Mouse (Mus musculus): ENCODE results near the gene Sec16b. TPM values are rescaled to one million over a fixed set of nuclear protein-coding genes. Genes with fewer than 3 reads are reported as not detected.

Gene Sec16b
- polyA plus RNA-seq, 1 experiment from 2014 or later = 7.5 TPM

- Histone ChIP-seq H3K4me3 (replicated peaks) (no peak overlapping the region), H3K9ac (no peak overlapping the region), H3K9me3 (no peaks in the 10 kb centered on the region), H3K36me3 (no peaks in the 10 kb centered on the region), H3K4me2 (no peak overlapping the region), H3K27me3 (replicated peaks) (no peaks in the 10 kb centered on the region), H3K27ac (no peak overlapping the region), H3K4me1 (no peaks in the 10 kb centered on the region)
- no peak for ATAC-seq (ENCODE audit: insufficient read depth, low FRiP score, low read depth)
- 77% methylated on average over 8 of the region's 8 CpGs for WGBS
Observed at GRCm38 (mm10) chr1:157516838-157517808, 10.6 kb downstream of the Sec16b start.

- WGBS = 47% methylated on average over 4 of the region's 4 CpGs
- H3K9me3 ChIP-seq = no peaks in the 10 kb centered on the region
- H3K27me3 ChIP-seq (replicated peaks) = no peaks in the 10 kb centered on the region
- no peaks in the 10 kb centered on the region for H3K36me3 ChIP-seq
- no peak overlapping the region for H3K27ac ChIP-seq
- H3K4me3 ChIP-seq (replicated peaks) = no peak overlapping the region
- H3K9ac ChIP-seq = no peak overlapping the region
- no peak overlapping the region for H3K4me2 ChIP-seq
- no peak; the same call in 1 of the 2 replicates for ATAC-seq (ENCODE audit: insufficient read depth, low FRiP score, low read depth)
- H3K4me1 ChIP-seq = no peaks in the 10 kb centered on the region
Observed at GRCm38 (mm10) chr1:157518111-157518523, 11.6 kb downstream of the Sec16b start.

- Histone ChIP-seq H3K36me3 (no peaks in the 10 kb centered on the region), H3K4me3 (replicated peaks) (no peak overlapping the region), H3K27ac (no peak overlapping the region), H3K4me2 (no peak overlapping the region), H3K9me3 (no peaks in the 10 kb centered on the region), H3K4me1 (no peaks in the 10 kb centered on the region), H3K9ac (no peak overlapping the region), H3K27me3 (replicated peaks) (no peaks in the 10 kb centered on the region)
- 80% methylated on average over 2 of the region's 2 CpGs for WGBS
- ATAC-seq (ENCODE audit: insufficient read depth, low FRiP score, low read depth) = no peak
Observed at GRCm38 (mm10) chr1:157519396-157519795, 12.9 kb downstream of the Sec16b start.

- ATAC-seq (ENCODE audit: insufficient read depth, low FRiP score, low read depth) = no peak
- WGBS = 87% methylated on average over 5 of the region's 5 CpGs
Observed at GRCm38 (mm10) chr1:157522322-157522721, 15.8 kb downstream of the Sec16b start.

GRCm38 (mm10) chr1:157524775-157525174, 18.2 kb downstream of the Sec16b start:
- WGBS = 72% methylated on average over 7 of the region's 7 CpGs
- no peaks in the 10 kb centered on the region for H3K36me3 ChIP-seq
- H3K4me2 ChIP-seq = no peak overlapping the region
- H3K4me3 ChIP-seq (replicated peaks) = no peak overlapping the region
- H3K4me1 ChIP-seq = no peaks in the 10 kb centered on the region
- H3K27me3 ChIP-seq (replicated peaks) = no peaks in the 10 kb centered on the region
- no peak overlapping the region for H3K9ac ChIP-seq
- no peak for ATAC-seq (ENCODE audit: insufficient read depth, low FRiP score, low read depth)
- H3K9me3 ChIP-seq = no peaks in the 10 kb centered on the region
- no peak overlapping the region for H3K27ac ChIP-seq

More at GRCm38 (mm10) chr1:157522322-157522721, 15.8 kb downstream of the Sec16b start:
- no peaks in the 10 kb centered on the region for H3K36me3 ChIP-seq
- H3K4me1 ChIP-seq = no peaks in the 10 kb centered on the region
- H3K4me2 ChIP-seq = no peak overlapping the region
- no peaks in the 10 kb centered on the region for H3K9me3 ChIP-seq
- H3K9ac ChIP-seq = no peak overlapping the region
- no peak overlapping the region for H3K4me3 ChIP-seq (replicated peaks)
- H3K27me3 ChIP-seq (replicated peaks) = no peaks in the 10 kb centered on the region
- no peak overlapping the region for H3K27ac ChIP-seq

- WGBS = 78% methylated on average over 16 of the region's 16 CpGs
- Histone ChIP-seq H3K9me3 (no peaks in the 10 kb centered on the region), H3K27me3 (replicated peaks) (no peaks in the 10 kb centered on the region), H3K36me3 (no peaks in the 10 kb centered on the region), H3K9ac (no peak overlapping the region), H3K4me3 (replicated peaks) (peak overlapping the region; percentile 22), H3K4me2 (peak overlapping the region; percentile 32), H3K27ac (peak overlapping the region; percentile 81), H3K4me1 (no peaks in the 10 kb centered on the region)
- ATAC-seq (ENCODE audit: insufficient read depth, low FRiP score, low read depth) = peak; percentile 94
Observed at GRCm38 (mm10) chr1:157525692-157526354, 19.3 kb downstream of the Sec16b start.

GRCm38 (mm10) chr1:157526625-157527024, 20.1 kb downstream of the Sec16b start:
- no peaks in the 10 kb centered on the region for H3K4me1 ChIP-seq
- peak overlapping the region; percentile 22; the same call in 1 of the 2 replicates for H3K4me3 ChIP-seq (replicated peaks)

GRCm38 (mm10) chr1:157532826-157533460, 26.4 kb downstream of the Sec16b start:
- no peak overlapping the region for H3K4me3 ChIP-seq (replicated peaks)
- no peaks in the 10 kb centered on the region for H3K4me1 ChIP-seq
- 56% methylated on average over 8 of the region's 8 CpGs for WGBS
- no peaks in the 10 kb centered on the region for H3K9me3 ChIP-seq
- no peak overlapping the region for H3K27ac ChIP-seq
- no peak overlapping the region for H3K4me2 ChIP-seq
- H3K9ac ChIP-seq = no peak overlapping the region
- H3K36me3 ChIP-seq = no peaks in the 10 kb centered on the region
- H3K27me3 ChIP-seq (replicated peaks) = no peaks in the 10 kb centered on the region
- no peak for ATAC-seq (ENCODE audit: insufficient read depth, low FRiP score, low read depth)

More at GRCm38 (mm10) chr1:157526625-157527024, 20.1 kb downstream of the Sec16b start:
- no peaks in the 10 kb centered on the region for H3K27me3 ChIP-seq (replicated peaks)
- ATAC-seq (ENCODE audit: insufficient read depth, low FRiP score, low read depth) = peak; percentile 73
- WGBS = 56% methylated on average over 5 of the region's 5 CpGs
- no peak overlapping the region for H3K9ac ChIP-seq
- H3K4me2 ChIP-seq = peak overlapping the region; percentile 32
- peak overlapping the region; percentile 81; the same call in 1 of the 2 replicates for H3K27ac ChIP-seq
- no peaks in the 10 kb centered on the region for H3K9me3 ChIP-seq
- H3K36me3 ChIP-seq = no peaks in the 10 kb centered on the region

GRCm38 (mm10) chr1:157535571-157535970, 29.0 kb downstream of the Sec16b start:
- H3K36me3 ChIP-seq = no peaks in the 10 kb centered on the region
- H3K4me1 ChIP-seq = no peaks in the 10 kb centered on the region
- H3K4me2 ChIP-seq = no peak overlapping the region
- H3K27ac ChIP-seq = no peak overlapping the region
- H3K4me3 ChIP-seq (replicated peaks) = no peak overlapping the region
- H3K27me3 ChIP-seq (replicated peaks) = no peaks in the 10 kb centered on the region
- ATAC-seq (ENCODE audit: insufficient read depth, low FRiP score, low read depth) = no peak
- no peak overlapping the region for H3K9ac ChIP-seq
- no peaks in the 10 kb centered on the region for H3K9me3 ChIP-seq
- 93% methylated on average over 1 of the region's 1 CpGs for WGBS

GRCm38 (mm10) chr1:157536471-157536870, 29.9 kb downstream of the Sec16b start:
- H3K27me3 ChIP-seq (replicated peaks) = no peaks in the 10 kb centered on the region
- no peak for ATAC-seq (ENCODE audit: insufficient read depth, low FRiP score, low read depth)
- H3K4me1 ChIP-seq = no peaks in the 10 kb centered on the region
- H3K27ac ChIP-seq = no peak overlapping the region
- no peak overlapping the region for H3K4me3 ChIP-seq (replicated peaks)
- no peaks in the 10 kb centered on the region for H3K9me3 ChIP-seq
- no peak overlapping the region for H3K9ac ChIP-seq
- no peak overlapping the region for H3K4me2 ChIP-seq
- WGBS = 9% methylated on average over 6 of the region's 6 CpGs
- no peaks in the 10 kb centered on the region for H3K36me3 ChIP-seq

GRCm38 (mm10) chr1:157537636-157538035, 31.1 kb downstream of the Sec16b start:
- Histone ChIP-seq H3K4me1 (no peaks in the 10 kb centered on the region), H3K27me3 (replicated peaks) (no peaks in the 10 kb centered on the region), H3K36me3 (no peaks in the 10 kb centered on the region), H3K4me3 (replicated peaks) (no peak overlapping the region), H3K4me2 (no peak overlapping the region), H3K9ac (no peak overlapping the region), H3K9me3 (no peaks in the 10 kb centered on the region), H3K27ac (no peak overlapping the region)
- WGBS = 85% methylated on average over 5 of the region's 5 CpGs
- ATAC-seq (ENCODE audit: insufficient read depth, low FRiP score, low read depth) = no peak
